Mouse (Mus musculus): ENCODE measurements around the gene Pde1c. TPM values are rescaled to one million over a fixed set of nuclear protein-coding genes. Genes with fewer than 3 reads are reported as not detected.

The Pde1c gene
- polyA plus RNA-seq, 1 experiment from 2014 or later = 0.26 TPM

- H3K9me3 ChIP-seq (ENCODE audit: low read length) = no peaks in the 10 kb centered on the region
- no peaks in the 10 kb centered on the region for H3K36me3 ChIP-seq (ENCODE audit: insufficient read depth, low read length)
- H3K4me1 ChIP-seq (ENCODE audit: insufficient read depth, low read depth, low read length) = no peaks in the 10 kb centered on the region
- no peak for TF ChIP-seq EP300 (IDR thresholded peaks at IDR 0.05)
- TF ChIP-seq CTCF (IDR thresholded peaks at IDR 0.05) = no peak
- no peak overlapping the region for H3K27ac ChIP-seq (ENCODE audit: low read length)
- H3K27me3 ChIP-seq (replicated peaks; ENCODE audit: insufficient read depth, low read length) = no peaks in the 10 kb centered on the region
- ATAC-seq (no peak), DNase-seq (ENCODE audit: low spot score) (no peak)
- no peak overlapping the region for H3K4me2 ChIP-seq (replicated peaks; ENCODE audit: low read depth, low read length)
- H3K4me3 ChIP-seq (ENCODE audit: low read depth, low read length) = no peak overlapping the region
- 69% methylated on average over 3 of the region's 3 CpGs for WGBS
- no peak overlapping the region for H3K9ac ChIP-seq (replicated peaks; ENCODE audit: low read depth)
These were observed 221.7 kb downstream of the Pde1c start for GRCm38 (mm10) chr6:56347207-56347606.

- Histone ChIP-seq H3K27me3 (replicated peaks; ENCODE audit: insufficient read depth, low read length) (no peaks in the 10 kb centered on the region), H3K4me2 (replicated peaks; ENCODE audit: low read depth, low read length) (no peak overlapping the region), H3K4me3 (ENCODE audit: low read depth, low read length) (no peak overlapping the region), H3K9ac (replicated peaks; ENCODE audit: low read depth) (no peak overlapping the region), H3K36me3 (ENCODE audit: insufficient read depth, low read length) (no peaks in the 10 kb centered on the region), H3K4me1 (ENCODE audit: insufficient read depth, low read depth, low read length) (no peaks in the 10 kb centered on the region), H3K27ac (ENCODE audit: low read length) (no peak overlapping the region), H3K9me3 (ENCODE audit: low read length) (no peaks in the 10 kb centered on the region)
- WGBS = 19% methylated on average over 4 of the region's 4 CpGs
- DNase-seq (ENCODE audit: low spot score) (no peak), ATAC-seq (no peak)
- TF ChIP-seq CTCF (IDR thresholded peaks at IDR 0.05) = no peak
- TF ChIP-seq EP300 (IDR thresholded peaks at IDR 0.05) = no peak
These were observed 223.8 kb downstream of the Pde1c start for GRCm38 (mm10) chr6:56345082-56345481.

- Histone ChIP-seq H3K9me3 (ENCODE audit: low read length) (no peaks in the 10 kb centered on the region), H3K4me3 (ENCODE audit: low read depth, low read length) (no peak overlapping the region), H3K9ac (replicated peaks; ENCODE audit: low read depth) (no peak overlapping the region), H3K27ac (ENCODE audit: low read length) (no peak overlapping the region), H3K36me3 (ENCODE audit: insufficient read depth, low read length) (no peaks in the 10 kb centered on the region), H3K4me2 (replicated peaks; ENCODE audit: low read depth, low read length) (no peak overlapping the region), H3K4me1 (ENCODE audit: insufficient read depth, low read depth, low read length) (no peaks in the 10 kb centered on the region), H3K27me3 (replicated peaks; ENCODE audit: insufficient read depth, low read length) (no peaks in the 10 kb centered on the region)
- DNase-seq (ENCODE audit: low spot score) (no peak), ATAC-seq (no peak)
- WGBS = 47% methylated on average over 1 of the region's 1 CpGs
- TF ChIP-seq EP300 (IDR thresholded peaks at IDR 0.05) (no peak), CTCF (IDR thresholded peaks at IDR 0.05) (no peak)
These were observed 226.9 kb downstream of the Pde1c start for GRCm38 (mm10) chr6:56342005-56342404.

GRCm38 (mm10) chr6:56335811-56336446 lies 233.0 kb downstream of the Pde1c start:
- H3K4me3 ChIP-seq (ENCODE audit: low read depth, low read length) = no peak overlapping the region
- DNase-seq (ENCODE audit: low spot score) = no peak

GRCm38 (mm10) chr6:56332149-56332548 lies 236.8 kb downstream of the Pde1c start:
- H3K4me2 ChIP-seq (replicated peaks; ENCODE audit: low read depth, low read length) = no peak overlapping the region
- no peaks in the 10 kb centered on the region for H3K9me3 ChIP-seq (ENCODE audit: low read length)
- ATAC-seq = no peak
- no peak overlapping the region for H3K4me3 ChIP-seq (ENCODE audit: low read depth, low read length)
- no peaks in the 10 kb centered on the region for H3K36me3 ChIP-seq (ENCODE audit: insufficient read depth, low read length)
- no peak overlapping the region for H3K9ac ChIP-seq (replicated peaks; ENCODE audit: low read depth)
- 73% methylated on average over 4 of the region's 4 CpGs for WGBS
- H3K27me3 ChIP-seq (replicated peaks; ENCODE audit: insufficient read depth, low read length) = no peaks in the 10 kb centered on the region
- no peak for TF ChIP-seq EP300 (IDR thresholded peaks at IDR 0.05)
- TF ChIP-seq CTCF (IDR thresholded peaks at IDR 0.05) = no peak
- no peaks in the 10 kb centered on the region for H3K4me1 ChIP-seq (ENCODE audit: insufficient read depth, low read depth, low read length)
- DNase-seq (ENCODE audit: low spot score) = no peak
- no peak overlapping the region for H3K27ac ChIP-seq (ENCODE audit: low read length)

More at GRCm38 (mm10) chr6:56335811-56336446, 233.0 kb downstream of the Pde1c start:
- no peaks in the 10 kb centered on the region for H3K36me3 ChIP-seq (ENCODE audit: insufficient read depth, low read length)
- no peak for ATAC-seq
- no peaks in the 10 kb centered on the region for H3K9me3 ChIP-seq (ENCODE audit: low read length)
- no peak overlapping the region for H3K4me2 ChIP-seq (replicated peaks; ENCODE audit: low read depth, low read length)
- no peaks in the 10 kb centered on the region for H3K27me3 ChIP-seq (replicated peaks; ENCODE audit: insufficient read depth, low read length)
- TF ChIP-seq EP300 (IDR thresholded peaks at IDR 0.05) (no peak), CTCF (IDR thresholded peaks at IDR 0.05) (no peak)
- H3K9ac ChIP-seq (replicated peaks; ENCODE audit: low read depth) = no peak overlapping the region
- H3K4me1 ChIP-seq (ENCODE audit: insufficient read depth, low read depth, low read length) = no peaks in the 10 kb centered on the region
- WGBS = 76% methylated on average over 3 of the region's 3 CpGs
- H3K27ac ChIP-seq (ENCODE audit: low read length) = no peak overlapping the region

- no peak for ATAC-seq
- no peak overlapping the region for H3K27ac ChIP-seq (ENCODE audit: low read length)
- no peak overlapping the region for H3K4me3 ChIP-seq (ENCODE audit: low read depth, low read length)
- TF ChIP-seq CTCF (IDR thresholded peaks at IDR 0.05) (no peak), EP300 (IDR thresholded peaks at IDR 0.05) (no peak)
- H3K27me3 ChIP-seq (replicated peaks; ENCODE audit: insufficient read depth, low read length) = no peaks in the 10 kb centered on the region
- WGBS = 83% methylated on average over 6 of the region's 6 CpGs
- H3K4me1 ChIP-seq (ENCODE audit: insufficient read depth, low read depth, low read length) = no peaks in the 10 kb centered on the region
- H3K36me3 ChIP-seq (ENCODE audit: insufficient read depth, low read length) = no peaks in the 10 kb centered on the region
- no peak overlapping the region for H3K9ac ChIP-seq (replicated peaks; ENCODE audit: low read depth)
- H3K4me2 ChIP-seq (replicated peaks; ENCODE audit: low read depth, low read length) = no peak overlapping the region
- no peaks in the 10 kb centered on the region for H3K9me3 ChIP-seq (ENCODE audit: low read length)
- no peak for DNase-seq (ENCODE audit: low spot score)
These were observed 237.5 kb downstream of the Pde1c start for GRCm38 (mm10) chr6:56331432-56331831.

- H3K27me3 ChIP-seq (replicated peaks; ENCODE audit: insufficient read depth, low read length) = no peaks in the 10 kb centered on the region
- WGBS = 51% methylated on average over 1 of the region's 1 CpGs
- ATAC-seq (no peak), DNase-seq (ENCODE audit: low spot score) (no peak)
- no peaks in the 10 kb centered on the region for H3K9me3 ChIP-seq (ENCODE audit: low read length)
- H3K4me2 ChIP-seq (replicated peaks; ENCODE audit: low read depth, low read length) = no peak overlapping the region
- no peak overlapping the region for H3K27ac ChIP-seq (ENCODE audit: low read length)
- TF ChIP-seq CTCF (IDR thresholded peaks at IDR 0.05) = no peak
- TF ChIP-seq EP300 (IDR thresholded peaks at IDR 0.05) = no peak
- no peaks in the 10 kb centered on the region for H3K4me1 ChIP-seq (ENCODE audit: insufficient read depth, low read depth, low read length)
- no peaks in the 10 kb centered on the region for H3K36me3 ChIP-seq (ENCODE audit: insufficient read depth, low read length)
- no peak overlapping the region for H3K9ac ChIP-seq (replicated peaks; ENCODE audit: low read depth)
- no peak overlapping the region for H3K4me3 ChIP-seq (ENCODE audit: low read depth, low read length)
These were observed 240.8 kb downstream of the Pde1c start for GRCm38 (mm10) chr6:56328103-56328502.

All from lung, postnatal 0 days (tissue).